In genomic region chr9:50800985-50801384, GRCm38 (mm10) we compare ENCODE assay signal across 8 mouse cellular contexts. TPM values are rescaled to one million over a fixed set of nuclear protein-coding genes. Genes with fewer than 3 reads are reported as not detected.
DNase-seq lines count a peak whose midpoint lies in the region; TF ChIP-seq lines count a peak whose summit lies in the region.

No protein-coding gene starts in this region.

- no peaks in the 10 kb centered on the region for H3K9me3 ChIP-seq in limb, embryonic 10.5 days (replicated peaks)

- peak; percentile 45 for DNase-seq in gastrocnemius, adult 2 months
- DNase-seq in gastrocnemius, postnatal 36 days, result no peak
- peak; percentile 66 for DNase-seq in CD4-positive helper T cell, adult 2 months (ENCODE audit: low read depth, low spot score)
- DNase-seq in adrenal gland, postnatal 25 days, result peak; percentile 28
- DNase-seq in forelimb bud, embryonic 11.5 days (ENCODE audit: low read depth, low spot score), result peak; percentile 20
- peak; percentile 34 for DNase-seq in limb, embryonic 10.5 days (ENCODE audit: low spot score)
- peak; percentile 74 for DNase-seq in retina, embryonic 14.5 days (ENCODE audit: low spot score)
- DNase-seq in urinary bladder, adult 18-20 months (ENCODE audit: low spot score in 2 of 2), result no peak

- no peaks in the 10 kb centered on the region for H3K4me1 ChIP-seq in limb, embryonic 10.5 days

- TF ChIP-seq CTCF in gastrocnemius, adult 2 months (IDR thresholded peaks at IDR 0.05), result peak; percentile 78

- no peak overlapping the region for H3K27ac ChIP-seq in gastrocnemius, adult 2 months
- H3K27ac ChIP-seq in limb, embryonic 10.5 days, result no peak overlapping the region

- intact Hi-C loops in gastrocnemius, adult 2 months (cut with DNase I), result loop anchor here (1.0 to 2.0 kb wide), 2 partner anchors 48 to 351 kb away; no protein-coding TSS in a partner anchor
- intact Hi-C loops in gastrocnemius, postnatal 36 days (cut with DNase I), result loop anchor here (5.0 kb wide), 3 partner anchors 46 to 351 kb away; partner anchors contain the start of genes Ppp2r1b and Sik2

- no peaks in the 10 kb centered on the region for H3K27me3 ChIP-seq in limb, embryonic 10.5 days (ENCODE audit: low read depth, poor library complexity, severe bottlenecking)

- H3K4me3 ChIP-seq in gastrocnemius, adult 2 months, result no peak overlapping the region
- H3K4me3 ChIP-seq in limb, embryonic 10.5 days, result no peak overlapping the region

- H3K36me3 ChIP-seq in limb, embryonic 10.5 days, result peaks cover 73% of the 10 kb centered on the region

- 67% methylated on average over 2 of the region's 2 CpGs for WGBS in limb, embryonic 10.5 days

RNA-seq across cellular contexts. Expression of gene 1110032A03Rik, which starts 25.7 kb away (rescaled TPM):
- 10 to 100 TPM; 10.4 to 11.2 TPM for total RNA-seq in gastrocnemius, adult 2 months (2021)
- 10 to 100 TPM in 1 of 2 experiments, 1 to 10 TPM in 1; 9.8 to 11.2 TPM for total RNA-seq in gastrocnemius, postnatal 36 days (2021)
- total RNA-seq in adrenal gland, postnatal 25 days (2021), result 36.7 and 44.8 TPM in 2 replicates
- polyA plus RNA-seq in limb, embryonic 10.5 days (2016; fragmentation: Nextera tagmentation; extraction: Ambion mirVana), result 19.7 and 25.8 TPM in 2 replicates

RNA-seq across cellular contexts. Expression of gene Alg9, which starts 26.2 kb away (rescaled TPM):
- total RNA-seq in gastrocnemius, adult 2 months (2021), result 10 to 100 TPM in 1 of 2 experiments, 1 to 10 TPM in 1; 7.8 to 11.2 TPM
- total RNA-seq in gastrocnemius, postnatal 36 days (2021), result 10 to 100 TPM in 1 of 2 experiments, 1 to 10 TPM in 1; 7.1 to 10.2 TPM
- 28.8 and 32.7 TPM in 2 replicates for total RNA-seq in adrenal gland, postnatal 25 days (2021)
- 42.2 and 43.0 TPM in 2 replicates for polyA plus RNA-seq in limb, embryonic 10.5 days (2016; fragmentation: Nextera tagmentation; extraction: Ambion mirVana)

RNA-seq across cellular contexts. Expression of gene Fdxacb1, which starts 32.9 kb away (rescaled TPM):
- 1 to 10 TPM; 3.4 to 3.9 TPM for total RNA-seq in gastrocnemius, adult 2 months (2021)
- total RNA-seq in gastrocnemius, postnatal 36 days (2021), result 1 to 10 TPM; 4.3 to 4.6 TPM
- total RNA-seq in adrenal gland, postnatal 25 days (2021), result 8.2 and 9.0 TPM in 2 replicates
- polyA plus RNA-seq in limb, embryonic 10.5 days (2016; fragmentation: Nextera tagmentation; extraction: Ambion mirVana), result 12.6 and 14.0 TPM in 2 replicates

RNA-seq across cellular contexts. Expression of gene Ppp2r1b, which starts 44.1 kb away (rescaled TPM):
- total RNA-seq in gastrocnemius, adult 2 months (2021), result 1 to 10 TPM; 5.9 to 7.6 TPM
- 1 to 10 TPM; 4.9 to 5.9 TPM for total RNA-seq in gastrocnemius, postnatal 36 days (2021)
- 28.4 and 29.6 TPM in 2 replicates for total RNA-seq in adrenal gland, postnatal 25 days (2021)
- polyA plus RNA-seq in limb, embryonic 10.5 days (2016; fragmentation: Nextera tagmentation; extraction: Ambion mirVana), result 159 and 177 TPM in 2 replicates

RNA-seq across cellular contexts. Expression of gene Hspb2, which starts 48.8 kb away (rescaled TPM):
- 100 to 1,000 TPM; 123 to 143 TPM for total RNA-seq in gastrocnemius, adult 2 months (2021)
- total RNA-seq in gastrocnemius, postnatal 36 days (2021), result 100 to 1,000 TPM; 118 to 134 TPM
- 2.0 and 2.9 TPM in 2 replicates for total RNA-seq in adrenal gland, postnatal 25 days (2021)
- polyA plus RNA-seq in limb, embryonic 10.5 days (2016; fragmentation: Nextera tagmentation; extraction: Ambion mirVana), result not detected in 2 replicates

Comparison
In these comparisons a context has a peak if more than half of its experiments do, and no peak if none do; other contexts are left out.
1. DNase-seq: peak in gastrocnemius, adult 2 months (single experiment), CD4-positive helper T cell, adult 2 months (single experiment), adrenal gland, postnatal 25 days (single experiment), forelimb bud, embryonic 11.5 days (single experiment), limb, embryonic 10.5 days (single experiment) and retina, embryonic 14.5 days (single experiment); none in gastrocnemius, postnatal 36 days (0 of 2) and urinary bladder, adult 18-20 months (0 of 2).